Mouse (Mus musculus) frontal cortex, adult (tissue): ENCODE measurements around the gene 4931414P19Rik.

Source experiments
- ATAC-seq: cut with Nextera tagmentation; 2 replicates; pipeline ENCODE4 v1.9.2; 2017; ENCODE audit warnings: mild to moderate bottlenecking, moderate library complexity, mixed read lengths; ENCODE audit not compliant: low TSS enrichment

4931414P19Rik gene

GRCm38 (mm10) chr14:54583681-54584338 lies 22.0 kb downstream of the 4931414P19Rik start:
- peak; percentile 76 for ATAC-seq

GRCm38 (mm10) chr14:54582536-54582935 lies 23.3 kb downstream of the 4931414P19Rik start:
- ATAC-seq, result no peak

GRCm38 (mm10) chr14:54579638-54580037 lies 26.2 kb downstream of the 4931414P19Rik start:
- ATAC-seq, result no peak

- ATAC-seq, result peak; percentile 43
Observed at GRCm38 (mm10) chr14:54578063-54578462, 27.7 kb downstream of the 4931414P19Rik start.

GRCm38 (mm10) chr14:54577089-54577982 lies 28.5 kb downstream of the 4931414P19Rik start, which contains the start of gene Ajuba:
Ajuba (minus strand) TSS chr14:54577558.
- peak; percentile 80 for ATAC-seq

- no peak for ATAC-seq
Observed at GRCm38 (mm10) chr14:54576241-54577088, 29.3 kb downstream of the 4931414P19Rik start.

- ATAC-seq, result no peak
Observed at GRCm38 (mm10) chr14:54575631-54576030, 30.2 kb downstream of the 4931414P19Rik start.

- no peak for ATAC-seq
Observed at GRCm38 (mm10) chr14:54575031-54575430, 30.8 kb downstream of the 4931414P19Rik start.

GRCm38 (mm10) chr14:54574253-54574652 lies 31.5 kb downstream of the 4931414P19Rik start:
- ATAC-seq, result no peak

- ATAC-seq, result no peak
Observed at GRCm38 (mm10) chr14:54572790-54573736, 32.7 kb downstream of the 4931414P19Rik start.

- ATAC-seq, result no peak
Observed at GRCm38 (mm10) chr14:54572122-54572521, 33.7 kb downstream of the 4931414P19Rik start.

- ATAC-seq, result peak; percentile 22; the same call in 1 of the 2 replicates
Observed at GRCm38 (mm10) chr14:54569451-54570392, 36.1 kb downstream of the 4931414P19Rik start.

- peak; percentile 73 for ATAC-seq
Observed at GRCm38 (mm10) chr14:54568694-54569414, 36.9 kb downstream of the 4931414P19Rik start.

- peak; percentile 31; the same call in 1 of the 2 replicates for ATAC-seq
Observed at GRCm38 (mm10) chr14:54560527-54561242, 45.1 kb downstream of the 4931414P19Rik start.

GRCm38 (mm10) chr14:54557330-54557729 lies 48.5 kb downstream of the 4931414P19Rik start:
- ATAC-seq, result no peak

GRCm38 (mm10) chr14:54553975-54554769 lies 51.6 kb downstream of the 4931414P19Rik start, which contains the start of gene Haus4:
Haus4 (minus strand) TSS chr14:54554616.
- peak; percentile 96 for ATAC-seq

- no peak for ATAC-seq
Observed at GRCm38 (mm10) chr14:54553454-54553974, 52.3 kb downstream of the 4931414P19Rik start.
